In the genomic region with DNA sequence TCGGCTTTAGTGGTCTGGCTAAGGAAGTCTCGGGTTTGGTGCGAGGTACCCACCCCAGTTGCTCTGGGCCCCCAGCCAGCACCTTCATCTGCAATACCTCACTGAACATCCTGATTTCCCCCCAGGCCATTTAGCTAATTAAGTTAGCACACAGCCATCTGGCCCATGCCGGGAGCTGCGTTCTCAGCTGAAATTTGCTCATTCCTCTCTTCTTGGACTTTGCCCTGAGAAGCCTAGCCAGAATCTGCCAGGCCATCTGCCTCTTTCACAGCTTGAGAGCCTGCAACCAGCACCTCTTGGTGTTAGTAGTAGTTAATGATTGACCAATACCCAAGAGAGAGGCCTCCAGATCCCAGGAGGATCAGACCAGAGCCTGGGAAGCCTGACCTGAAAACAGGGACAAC, we compare ENCODE assay signal across 9 mouse cellular contexts. TPM values are rescaled to one million over a fixed set of nuclear protein-coding genes. Genes with fewer than 3 reads are reported as not detected.
A peak's percentile ranks its signal among the peaks of the same experiment; 100 is the strongest.
DNase-seq lines count a peak whose midpoint lies in the region; ATAC-seq and TF ChIP-seq lines count a peak whose summit lies in the region.
"Had no signal": no experiment of that assay in that cellular context is flagged by ENCODE, and none has a peak within 500 bp of the region (broad histone marks: within the 10 kb centered on the region; RNA-seq: fewer than 3 reads in every experiment).

No protein-coding gene starts in this region.

- no peak for TF ChIP-seq CTCF in forebrain, postnatal 0 days (IDR thresholded peaks at IDR 0.05; ENCODE audit: low read depth)
- TF ChIP-seq CTCF in hindbrain, postnatal 0 days (IDR thresholded peaks at IDR 0.05; ENCODE audit: low read depth), result no peak

- peak; percentile 80 for DNase-seq in forebrain, embryonic 14.5 days (ENCODE audit: low spot score)
- DNase-seq in forebrain, postnatal 0 days, result no peak
- DNase-seq in brain, adult 2 months (ENCODE audit: low read depth, low spot score), result peak; percentile 96
- peak; percentile 84 for DNase-seq in hindbrain, postnatal 0 days (ENCODE audit: low spot score)
- DNase-seq in liver, embryonic 13.5 days, result no peak
- DNase-seq in thymus, postnatal 4 days, result no peak
- no peak for DNase-seq in layer of hippocampus, adult 8-10 months (ENCODE audit: low spot score in 2 of 2)
- DNase-seq: thymus, adult 2 months had no signal

- peaks cover 97% of the 10 kb centered on the region for H3K36me3 ChIP-seq in forebrain, embryonic 14.5 days (ENCODE audit: control insufficient read depth, insufficient read depth, low read length)
- peaks cover 96% of the 10 kb centered on the region for H3K36me3 ChIP-seq in forebrain, postnatal 0 days (ENCODE audit: insufficient read depth)
- H3K36me3 ChIP-seq in hindbrain, postnatal 0 days (ENCODE audit: insufficient read depth, low read length), result peaks cover 76% of the 10 kb centered on the region
- H3K36me3 ChIP-seq in liver, embryonic 13.5 days, result peaks cover 96% of the 10 kb centered on the region

- no peaks in the 10 kb centered on the region for H3K27me3 ChIP-seq in forebrain, embryonic 14.5 days (replicated peaks; ENCODE audit: control insufficient read depth, insufficient read depth, low read length)
- no peaks in the 10 kb centered on the region for H3K27me3 ChIP-seq in forebrain, postnatal 0 days (ENCODE audit: insufficient read depth, low read length)
- no peaks in the 10 kb centered on the region for H3K27me3 ChIP-seq in hindbrain, postnatal 0 days (ENCODE audit: insufficient read depth, low read length)
- H3K27me3 ChIP-seq in liver, embryonic 13.5 days, result no peaks in the 10 kb centered on the region

- no peaks in the 10 kb centered on the region for H3K9me3 ChIP-seq in forebrain, embryonic 14.5 days (replicated peaks; ENCODE audit: control insufficient read depth, low read length)
- no peaks in the 10 kb centered on the region for H3K9me3 ChIP-seq in forebrain, postnatal 0 days (ENCODE audit: low read length)
- no peaks in the 10 kb centered on the region for H3K9me3 ChIP-seq in hindbrain, postnatal 0 days (ENCODE audit: low read length)
- no peaks in the 10 kb centered on the region for H3K9me3 ChIP-seq in liver, embryonic 13.5 days (replicated peaks)

- H3K27ac ChIP-seq in forebrain, embryonic 14.5 days (ENCODE audit: low read depth, low read length), result peak overlapping the region; percentile 39; the same call in 1 of the 2 replicates
- no peak overlapping the region for H3K27ac ChIP-seq in forebrain, postnatal 0 days (ENCODE audit: low read depth, low read length)
- H3K27ac ChIP-seq in hindbrain, postnatal 0 days, result no peak overlapping the region
- no peak overlapping the region for H3K27ac ChIP-seq in liver, embryonic 13.5 days

- H3K4me1 ChIP-seq in forebrain, embryonic 14.5 days (ENCODE audit: control insufficient read depth, insufficient read depth, low read length), result no peaks in the 10 kb centered on the region; the same call in 1 of the 2 replicates
- H3K4me1 ChIP-seq in forebrain, postnatal 0 days (ENCODE audit: insufficient read depth), result no peaks in the 10 kb centered on the region
- H3K4me1 ChIP-seq in hindbrain, postnatal 0 days (ENCODE audit: insufficient read depth, low read length), result no peaks in the 10 kb centered on the region
- peaks cover 13% of the 10 kb centered on the region for H3K4me1 ChIP-seq in liver, embryonic 13.5 days (replicated peaks)

- H3K9ac ChIP-seq in forebrain, embryonic 14.5 days (ENCODE audit: low read length), result no peak overlapping the region
- no peak overlapping the region for H3K9ac ChIP-seq in forebrain, postnatal 0 days
- no peak overlapping the region for H3K9ac ChIP-seq in hindbrain, postnatal 0 days (replicated peaks; ENCODE audit: low read length)
- no peak overlapping the region for H3K9ac ChIP-seq in liver, embryonic 13.5 days

- ATAC-seq in forebrain, embryonic 14.5 days, result peak; percentile 82
- no peak for ATAC-seq in forebrain, postnatal 0 days
- ATAC-seq in hindbrain, postnatal 0 days, result peak; percentile 52
- peak; percentile 43 for ATAC-seq in liver, embryonic 13.5 days (ENCODE audit: low read depth)
- ATAC-seq in megakaryocyte-erythroid progenitor cell, adult 5-6 weeks (replicated peaks; ENCODE audit: low FRiP score, low TSS enrichment, poor library complexity, severe bottlenecking), result no peak

- H3K4me2 ChIP-seq in forebrain, embryonic 14.5 days (ENCODE audit: low read length), result no peak overlapping the region
- H3K4me2 ChIP-seq in forebrain, postnatal 0 days (ENCODE audit: low read depth), result no peak overlapping the region
- H3K4me2 ChIP-seq in hindbrain, postnatal 0 days (ENCODE audit: low read depth, low read length), result no peak overlapping the region
- no peak overlapping the region for H3K4me2 ChIP-seq in liver, embryonic 13.5 days

- no peak overlapping the region for H3K4me3 ChIP-seq in forebrain, embryonic 14.5 days (ENCODE audit: low read depth, low read length)
- no peak overlapping the region for H3K4me3 ChIP-seq in forebrain, postnatal 0 days (ENCODE audit: low read depth, low read length)
- H3K4me3 ChIP-seq in hindbrain, postnatal 0 days (ENCODE audit: low read length), result no peak overlapping the region
- H3K4me3 ChIP-seq in liver, embryonic 13.5 days (replicated peaks), result no peak overlapping the region

- WGBS in forebrain, embryonic 14.5 days, result 52% methylated on average over 5 of the region's 5 CpGs
- WGBS in forebrain, postnatal 0 days, result 37% methylated on average over 5 of the region's 5 CpGs
- 34% methylated on average over 5 of the region's 5 CpGs for WGBS in hindbrain, postnatal 0 days
- WGBS in liver, embryonic 13.5 days (ENCODE audit: insufficient replicate concordance), result 74% methylated on average over 5 of the region's 5 CpGs

RNA-seq across cellular contexts. Expression of a gene that starts 9.6 kb away (rescaled TPM):
- 198 and 208 TPM in 2 replicates for polyA plus RNA-seq in forebrain, embryonic 14.5 days (2014; fragmentation: Nextera tagmentation; extraction: Ambion mirVana)
- total RNA-seq in forebrain, postnatal 0 days (2014; rRNA removed), result 199 and 203 TPM in 2 replicates
- 89.9 and 109 TPM in 2 replicates for polyA plus RNA-seq in forebrain, postnatal 0 days (2015; fragmentation: Nextera tagmentation; extraction: Ambion mirVana)
- total RNA-seq in hindbrain, postnatal 0 days (2014; rRNA removed), result 229 and 235 TPM in 2 replicates
- 130 and 135 TPM in 2 replicates for polyA plus RNA-seq in hindbrain, postnatal 0 days (2015; fragmentation: Nextera tagmentation; extraction: Ambion mirVana)
- 86.2 and 108 TPM in 2 replicates for polyA plus RNA-seq in liver, embryonic 13.5 days (2015; fragmentation: Nextera tagmentation; extraction: Ambion mirVana)
- total RNA-seq in megakaryocyte-erythroid progenitor cell, adult 5-6 weeks (2014; fragmentation: Nextera tagmentation), result 99.9 and 114 TPM in 2 replicates
- total RNA-seq in megakaryocyte-erythroid progenitor cell, adult 5-6 weeks (2017), result 90.6 and 112 TPM in 2 replicates
- total RNA-seq in layer of hippocampus, adult 8-10 months (2022), result 100 to 1,000 TPM; 121 to 136 (median 128) TPM

RNA-seq across cellular contexts. Expression of a gene that starts 27.2 kb away (rescaled TPM):
- 1.7 and 2.5 TPM in 2 replicates for polyA plus RNA-seq in forebrain, embryonic 14.5 days (2014; fragmentation: Nextera tagmentation; extraction: Ambion mirVana)
- total RNA-seq in forebrain, postnatal 0 days (2014; rRNA removed), result 1.2 and 2.2 TPM in 2 replicates
- 1.1 and 1.8 TPM in 2 replicates for polyA plus RNA-seq in forebrain, postnatal 0 days (2015; fragmentation: Nextera tagmentation; extraction: Ambion mirVana)
- 1.5 and 2.4 TPM in 2 replicates for total RNA-seq in hindbrain, postnatal 0 days (2014; rRNA removed)
- polyA plus RNA-seq in hindbrain, postnatal 0 days (2015; fragmentation: Nextera tagmentation; extraction: Ambion mirVana), result 1.8 and 2.0 TPM in 2 replicates
- 0.08 and 0.16 TPM in 2 replicates for polyA plus RNA-seq in liver, embryonic 13.5 days (2015; fragmentation: Nextera tagmentation; extraction: Ambion mirVana)
- total RNA-seq in megakaryocyte-erythroid progenitor cell, adult 5-6 weeks (2014; fragmentation: Nextera tagmentation), result not detected in 2 replicates
- total RNA-seq in megakaryocyte-erythroid progenitor cell, adult 5-6 weeks (2017), result not detected in 2 replicates
- total RNA-seq in layer of hippocampus, adult 8-10 months (2022), result 1 to 10 TPM in 3 of 4 experiments, under 1 TPM in 1; 0.71 to 1.9 (median 1.6) TPM

RNA-seq across cellular contexts. Expression of a gene that starts 45.6 kb away (rescaled TPM):
- 15.2 and 19.8 TPM in 2 replicates for polyA plus RNA-seq in forebrain, embryonic 14.5 days (2014; fragmentation: Nextera tagmentation; extraction: Ambion mirVana)
- total RNA-seq in forebrain, postnatal 0 days (2014; rRNA removed), result 60.1 and 73.9 TPM in 2 replicates
- polyA plus RNA-seq in forebrain, postnatal 0 days (2015; fragmentation: Nextera tagmentation; extraction: Ambion mirVana), result 7.8 and 9.6 TPM in 2 replicates
- total RNA-seq in hindbrain, postnatal 0 days (2014; rRNA removed), result 50.3 and 56.5 TPM in 2 replicates
- polyA plus RNA-seq in hindbrain, postnatal 0 days (2015; fragmentation: Nextera tagmentation; extraction: Ambion mirVana), result 10.4 and 10.7 TPM in 2 replicates
- polyA plus RNA-seq in liver, embryonic 13.5 days (2015; fragmentation: Nextera tagmentation; extraction: Ambion mirVana), result 2.4 and 2.6 TPM in 2 replicates
- total RNA-seq in megakaryocyte-erythroid progenitor cell, adult 5-6 weeks (2014; fragmentation: Nextera tagmentation), result 10.8 and 14.8 TPM in 2 replicates
- total RNA-seq in megakaryocyte-erythroid progenitor cell, adult 5-6 weeks (2017), result 27.9 and 40.8 TPM in 2 replicates
- 100 to 1,000 TPM in 3 of 4 experiments, 10 to 100 TPM in 1; 97.9 to 121 (median 111) TPM for total RNA-seq in layer of hippocampus, adult 8-10 months (2022)

RNA-seq across cellular contexts. Expression of a gene that starts 56.5 kb away (rescaled TPM):
- 22.0 and 25.6 TPM in 2 replicates for polyA plus RNA-seq in forebrain, embryonic 14.5 days (2014; fragmentation: Nextera tagmentation; extraction: Ambion mirVana)
- 37.3 and 41.5 TPM in 2 replicates for total RNA-seq in forebrain, postnatal 0 days (2014; rRNA removed)
- 44.8 and 56.2 TPM in 2 replicates for polyA plus RNA-seq in forebrain, postnatal 0 days (2015; fragmentation: Nextera tagmentation; extraction: Ambion mirVana)
- total RNA-seq in hindbrain, postnatal 0 days (2014; rRNA removed), result 95.3 and 125 TPM in 2 replicates
- polyA plus RNA-seq in hindbrain, postnatal 0 days (2015; fragmentation: Nextera tagmentation; extraction: Ambion mirVana), result 121 and 146 TPM in 2 replicates
- polyA plus RNA-seq in liver, embryonic 13.5 days (2015; fragmentation: Nextera tagmentation; extraction: Ambion mirVana), result 13.2 and 14.1 TPM in 2 replicates
- total RNA-seq in megakaryocyte-erythroid progenitor cell, adult 5-6 weeks (2014; fragmentation: Nextera tagmentation), result 57.0 and 60.8 TPM in 2 replicates
- 26.7 and 44.2 TPM in 2 replicates for total RNA-seq in megakaryocyte-erythroid progenitor cell, adult 5-6 weeks (2017)
- total RNA-seq in layer of hippocampus, adult 8-10 months (2022), result 100 to 1,000 TPM; 162 to 216 (median 203) TPM

Comparison
In these comparisons a context has a peak if more than half of its experiments do, and no peak if none do; other contexts are left out.
1. ATAC-seq: peak in forebrain, embryonic 14.5 days (single experiment), hindbrain, postnatal 0 days (single experiment) and liver, embryonic 13.5 days (single experiment); none in forebrain, postnatal 0 days (single experiment) and megakaryocyte-erythroid progenitor cell, adult 5-6 weeks (single experiment).
2. DNase-seq: peak in forebrain, embryonic 14.5 days (single experiment), brain, adult 2 months (single experiment) and hindbrain, postnatal 0 days (single experiment); none in forebrain, postnatal 0 days (single experiment), liver, embryonic 13.5 days (single experiment), thymus, postnatal 4 days (single experiment) and layer of hippocampus, adult 8-10 months (0 of 2).